Mouse (Mus musculus) forebrain, postnatal 0 days (tissue): ENCODE data around the gene Tcf7l2. TPM values are rescaled to one million over a fixed set of nuclear protein-coding genes. Genes with fewer than 3 reads are reported as not detected.

Experiments
- ATAC-seq: fragments of 200-750 bp; cut with Nextera tagmentation; 2 replicates; pipeline ENCODE4 v1.8.0; 2017; ENCODE audit warnings: mild to moderate bottlenecking, moderate library complexity
- DNase-seq: peaks from one replicate; pipeline ENCODE4 v3.0.0-alpha.2; 2015
- H3K27ac ChIP-seq: fragments of 300-500 bp; sonication (generic); 2 replicates; pipeline ENCODE4 v1.5.1; 2014; ENCODE audit warnings: low read depth, mild to moderate bottlenecking, antibody characterized with exemption, low read length, moderate library complexity, mixed read lengths
- H3K27me3 ChIP-seq: fragments of 300-500 bp; sonication (generic); 2 replicates; pipeline ENCODE4 v1.6.1; 2014; ENCODE audit warnings: mild to moderate bottlenecking, low read length, mixed read lengths; ENCODE audit not compliant: insufficient read depth
- H3K36me3 ChIP-seq: fragments of 300-500 bp; sonication (generic); 2 replicates; pipeline ENCODE4 v1.6.1; 2014; ENCODE audit warnings: mild to moderate bottlenecking, moderate library complexity; ENCODE audit not compliant: insufficient read depth
- H3K4me1 ChIP-seq: fragments of 300-500 bp; sonication (generic); 2 replicates; pipeline ENCODE4 v1.6.1; 2014; ENCODE audit warnings: antibody characterized with exemption; ENCODE audit not compliant: insufficient read depth
- H3K4me2 ChIP-seq: fragments of 300-500 bp; sonication (generic); 2 replicates; pipeline ENCODE4 v1.6.1; 2014; ENCODE audit warnings: low read depth, mild to moderate bottlenecking, moderate library complexity
- H3K4me3 ChIP-seq: fragments of 300-500 bp; sonication (generic); 2 replicates; pipeline ENCODE4 v1.5.1; 2014; ENCODE audit warnings: low read depth, low read length, mixed read lengths
- H3K9ac ChIP-seq: fragments of 300-500 bp; sonication (generic); 2 replicates; pipeline ENCODE4 v1.6.1; 2014; ENCODE audit warnings: mild to moderate bottlenecking
- H3K9me3 ChIP-seq: fragments of 300-500 bp; sonication (generic); 2 replicates; pipeline ENCODE4 v1.6.1; 2016; ENCODE audit warnings: low read length
- CTCF ChIP-seq: sonication (generic); IDR thresholded peaks from 2 replicates; pipeline ENCODE4 v1.5.1; 2016; ENCODE audit warnings: antibody characterized with exemption, control low read depth, low read depth
- WGBS: fragments of 180-500 bp; shearing (Covaris S2); extraction: QIAGEN DNeasy Blood & Tissue Kit; methylation state at CpG from one replicate; pipeline ENCODE4 v1.1.7; 2014; 5-methylcytosine and 5-hydroxymethylcytosine counted together
- polyA plus RNA-seq: library from polyadenylated mRNA; unstranded; fragments of >200 nt; fragmentation: Nextera tagmentation; extraction: Ambion mirVana; gene quantifications from 2 replicates; pipeline ENCODE4 v1.2.1, GENCODE M21; 2015
- total RNA-seq: library from RNA; depleted of rRNA; stranded (reverse); fragments of >200 nt; gene quantifications from 2 replicates; pipeline ENCODE4 v1.2.3, GENCODE M21; 2014

Gene Tcf7l2
- total and polyA plus RNA-seq, 2 experiments from 2014 or later = 17.7 to 282 TPM

GRCm38 (mm10) chr19:55742386-55743000 lies 873 bp downstream of the Tcf7l2 start:
- under 1% methylated on average over 60 of the region's 70 CpGs for WGBS
- Histone ChIP-seq H3K9ac (peak overlapping the region; percentile 51), H3K9me3 (no peaks in the 10 kb centered on the region), H3K27ac (peak overlapping the region; percentile 72), H3K27me3 (peaks cover 15% of the 10 kb centered on the region; the same call in 1 of the 2 replicates), H3K4me2 (peak overlapping the region; percentile 58), H3K4me1 (no peaks in the 10 kb centered on the region), H3K4me3 (peak overlapping the region; percentile 46), H3K36me3 (no peaks in the 10 kb centered on the region)
- no peak for TF ChIP-seq CTCF
- DNase-seq (no peak), ATAC-seq (no peak)

GRCm38 (mm10) chr19:55743001-55743556 lies 1.5 kb downstream of the Tcf7l2 start:
- H3K4me1 ChIP-seq = no peaks in the 10 kb centered on the region
- TF ChIP-seq CTCF = no peak
- H3K27me3 ChIP-seq = peaks cover 20% of the 10 kb centered on the region; the same call in 1 of the 2 replicates
- peak overlapping the region; percentile 58 for H3K4me2 ChIP-seq
- H3K9me3 ChIP-seq = no peaks in the 10 kb centered on the region
- DNase-seq (no peak), ATAC-seq (no peak)
- H3K36me3 ChIP-seq = no peaks in the 10 kb centered on the region
- H3K9ac ChIP-seq = peak overlapping the region; percentile 51
- peak overlapping the region; percentile 46 for H3K4me3 ChIP-seq
- WGBS = under 1% methylated on average over 20 of the region's 38 CpGs
- peak overlapping the region; percentile 72 for H3K27ac ChIP-seq

- no peaks in the 10 kb centered on the region for H3K4me1 ChIP-seq
- WGBS = under 1% methylated on average over 47 of the region's 47 CpGs
Observed at GRCm38 (mm10) chr19:55743557-55744441, 2.2 kb downstream of the Tcf7l2 start.

GRCm38 (mm10) chr19:55744576-55745191 lies 3.1 kb downstream of the Tcf7l2 start:
- DNase-seq (no peak), ATAC-seq (no peak)
- Histone ChIP-seq H3K4me1 (peaks cover 5% of the 10 kb centered on the region; the same call in 1 of the 2 replicates), H3K9me3 (no peaks in the 10 kb centered on the region), H3K36me3 (no peaks in the 10 kb centered on the region), H3K9ac (peak overlapping the region; percentile 33), H3K4me3 (peak overlapping the region; percentile 46), H3K27ac (no peak overlapping the region; the same call in 1 of the 2 replicates), H3K4me2 (peak overlapping the region; percentile 58), H3K27me3 (peaks cover 25% of the 10 kb centered on the region; the same call in 1 of the 2 replicates)
- WGBS = 4% methylated on average over 21 of the region's 21 CpGs
- no peak for TF ChIP-seq CTCF

More at GRCm38 (mm10) chr19:55743557-55744441, 2.2 kb downstream of the Tcf7l2 start:
- Histone ChIP-seq H3K4me2 (peak overlapping the region; percentile 58), H3K36me3 (no peaks in the 10 kb centered on the region), H3K27ac (peak overlapping the region; percentile 59), H3K4me3 (peak overlapping the region; percentile 46), H3K27me3 (peaks cover 24% of the 10 kb centered on the region; the same call in 1 of the 2 replicates), H3K9ac (peak overlapping the region; percentile 33), H3K9me3 (no peaks in the 10 kb centered on the region)
- peak; percentile 55 for ATAC-seq
- TF ChIP-seq CTCF = no peak
- no peak for DNase-seq

GRCm38 (mm10) chr19:55745192-55745578 lies 3.6 kb downstream of the Tcf7l2 start:
- peaks cover 25% of the 10 kb centered on the region; the same call in 1 of the 2 replicates for H3K27me3 ChIP-seq
- ATAC-seq (no peak), DNase-seq (peak; percentile 56)
- H3K4me3 ChIP-seq = peak overlapping the region; percentile 46
- peaks cover 10% of the 10 kb centered on the region; the same call in 1 of the 2 replicates for H3K4me1 ChIP-seq
- H3K27ac ChIP-seq = no peak overlapping the region
- H3K36me3 ChIP-seq = no peaks in the 10 kb centered on the region
- peak overlapping the region; percentile 33; the same call in 1 of the 2 replicates for H3K9ac ChIP-seq
- H3K4me2 ChIP-seq = peak overlapping the region; percentile 58
- no peaks in the 10 kb centered on the region for H3K9me3 ChIP-seq
- no peak for TF ChIP-seq CTCF
- WGBS = 24% methylated on average over 9 of the region's 9 CpGs

- 11% methylated on average over 5 of the region's 5 CpGs for WGBS
- Histone ChIP-seq H3K27me3 (peaks cover 21% of the 10 kb centered on the region; the same call in 1 of the 2 replicates), H3K4me1 (peaks cover 12% of the 10 kb centered on the region; the same call in 1 of the 2 replicates), H3K27ac (no peak overlapping the region), H3K4me3 (no peak overlapping the region), H3K9me3 (no peaks in the 10 kb centered on the region), H3K9ac (no peak overlapping the region), H3K4me2 (0 out of 2 replicates have a peak overlapping the region, but pooled peaks have one; percentile 5), H3K36me3 (no peaks in the 10 kb centered on the region)
- ATAC-seq = no peak
- peak; percentile 6 for DNase-seq
- TF ChIP-seq CTCF = no peak
Observed at GRCm38 (mm10) chr19:55746241-55746640, 4.6 kb downstream of the Tcf7l2 start.
